Mouse (Mus musculus) bone marrow macrophage, adult 2 months (primary cell): ENCODE data around the gene Thap8.

Source experiments
- CTCF ChIP-seq: IDR thresholded peaks from 2 replicates; pipeline ENCODE4 v1.5.1; 2012; ENCODE audit warnings: low read depth, mild to moderate bottlenecking, low read length, moderate library complexity
- POLR2A ChIP-seq: IDR thresholded peaks from 2 replicates; pipeline ENCODE4 v1.6.1; 2012; ENCODE audit warnings: mild to moderate bottlenecking, low read depth, low read length, borderline replicate concordance

DNA sequence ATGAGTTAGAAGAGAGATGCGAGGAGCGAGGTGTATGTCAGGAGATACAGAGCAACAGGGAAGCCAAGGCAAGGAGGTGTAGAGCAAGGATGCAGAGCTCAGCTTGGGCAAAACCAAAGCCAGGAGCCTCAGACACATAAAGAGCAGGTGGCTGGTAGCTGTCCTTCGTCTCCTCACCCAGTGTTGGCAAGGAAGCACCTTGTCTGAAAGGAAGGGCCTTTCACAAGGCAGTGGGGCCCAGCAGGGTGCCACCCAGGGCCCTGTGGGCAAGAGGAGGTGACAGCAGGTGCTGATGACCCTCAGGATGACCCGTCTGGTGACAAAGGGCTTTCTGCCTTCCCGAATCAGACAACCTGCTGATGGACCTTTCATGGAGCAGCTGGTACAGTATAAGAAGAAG, 54.7 kb downstream of the Thap8 start:
- TF ChIP-seq POLR2A, result no peak
- TF ChIP-seq CTCF, result no peak
